Mouse (Mus musculus) ZHBTc4 (cell line): ENCODE results near the gene Dnmbp.

ENCODE experiments used
- DNase-seq: peaks from one replicate; pipeline ENCODE4 v3.0.0-alpha.2; 2011; ENCODE audit warnings: low read depth, low spot score

Dnmbp gene

DNA sequence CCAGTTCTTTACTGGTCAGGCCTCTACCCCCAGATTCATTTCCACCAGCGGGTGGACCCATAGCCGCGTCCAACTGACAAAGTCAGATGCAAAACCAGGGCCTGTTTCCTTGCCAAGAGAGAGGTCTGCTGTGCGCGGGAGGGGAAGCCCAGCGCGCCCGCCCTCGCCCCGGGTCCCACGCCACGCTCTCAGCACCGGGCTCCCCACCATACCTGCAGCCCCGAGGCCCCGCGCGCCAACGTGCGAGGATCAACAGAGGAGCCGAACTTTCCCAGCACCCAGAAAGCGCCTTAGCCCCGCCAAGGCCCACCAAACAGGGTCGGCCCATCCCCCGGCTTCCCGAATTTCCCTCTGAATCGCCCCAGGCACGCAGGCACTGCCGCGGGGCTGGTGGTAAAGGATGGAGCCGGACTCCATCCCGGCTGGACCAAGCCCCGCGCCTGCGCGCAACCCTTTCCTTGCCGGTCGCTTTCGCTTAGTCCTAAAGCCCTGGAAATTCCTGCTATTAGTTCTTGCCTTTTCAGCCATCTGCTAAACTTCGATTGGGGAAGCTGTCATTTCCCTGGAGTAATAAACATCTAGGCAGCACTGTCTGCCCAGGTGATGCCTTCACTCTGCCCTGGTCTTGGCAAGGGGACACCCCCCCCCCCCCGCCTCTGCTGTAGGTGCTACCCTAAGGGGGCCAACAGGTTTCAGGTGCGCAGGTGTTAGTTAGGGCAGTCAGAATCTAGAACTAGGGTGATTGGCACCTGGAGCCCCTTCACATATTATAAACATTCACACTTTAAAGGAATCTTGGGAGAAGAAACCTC, 60.4 kb downstream of the Dnmbp start:
- DNase-seq: peak; percentile 95

DNA sequence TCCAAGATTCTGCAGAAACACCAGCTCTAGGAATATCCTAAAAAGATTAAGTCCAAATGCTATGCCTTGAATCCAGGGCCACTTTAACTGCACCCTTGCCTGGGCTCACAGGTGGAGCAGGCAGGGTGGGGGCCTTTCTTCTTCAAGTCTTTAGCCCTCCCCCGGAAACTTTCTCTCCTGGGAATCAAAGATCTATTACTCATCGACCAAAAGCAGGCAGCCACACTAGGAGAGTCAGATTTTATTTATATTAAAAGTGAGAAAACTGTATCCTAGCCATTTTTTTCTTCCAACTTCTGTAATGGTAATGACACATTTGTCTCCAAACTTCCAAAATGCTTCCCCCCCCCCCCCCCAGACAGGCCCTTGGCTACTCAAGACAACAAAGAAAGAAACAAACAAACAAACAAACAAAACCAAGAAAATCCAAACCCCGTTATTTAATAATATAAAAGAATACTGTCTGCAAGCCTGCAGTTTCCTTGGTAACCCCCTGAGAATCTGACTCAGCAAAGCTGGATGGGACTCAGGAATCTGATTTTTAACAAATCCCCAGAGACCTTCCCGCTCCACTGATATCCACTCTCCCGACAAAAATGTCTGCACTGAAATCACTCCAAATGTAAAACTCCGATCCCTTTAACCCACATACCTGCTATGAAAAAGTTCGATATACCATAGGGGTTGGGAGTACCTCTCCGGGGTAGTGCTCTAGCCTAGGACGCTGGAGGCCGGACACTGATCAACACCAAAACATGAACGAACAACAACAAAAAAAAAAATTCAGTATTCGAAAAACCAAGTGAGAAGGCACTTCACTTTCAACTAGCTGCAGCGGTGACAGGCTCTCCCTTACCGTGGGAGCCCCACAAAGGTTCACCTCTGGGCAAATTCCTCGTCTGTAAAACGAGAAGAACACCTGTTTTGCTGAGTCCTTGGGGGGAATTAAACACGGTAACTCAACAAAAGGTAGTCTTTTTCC, 61.6 kb downstream of the Dnmbp start:
- no peak for DNase-seq

DNA sequence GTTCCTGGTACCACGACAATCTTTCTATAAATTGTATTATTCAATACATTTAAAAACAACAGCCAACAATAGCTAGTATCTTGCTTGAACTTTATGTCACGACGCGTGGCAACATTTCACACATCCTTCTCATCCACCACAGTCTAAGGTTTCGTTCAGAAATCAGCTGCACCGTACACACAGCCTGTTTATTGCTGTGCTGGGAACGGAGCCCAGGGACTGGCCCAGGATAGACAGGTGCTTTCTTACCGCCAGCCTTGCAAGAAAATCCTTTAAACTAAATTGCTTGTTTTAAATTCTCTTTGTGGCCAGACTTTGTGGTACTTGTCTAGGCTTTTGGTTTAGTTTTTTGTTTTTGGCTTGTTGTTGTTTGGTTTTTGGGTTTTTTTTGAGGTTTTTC, 62.6 kb downstream of the Dnmbp start:
- DNase-seq: no peak

GRCm38 (mm10) chr19:43875996-43876395, 64.0 kb downstream of the Dnmbp start:
- no peak for DNase-seq

- DNase-seq: peak; percentile 84
Measured at GRCm38 (mm10) chr19:43874351-43874750, 65.6 kb downstream of the Dnmbp start.

DNA sequence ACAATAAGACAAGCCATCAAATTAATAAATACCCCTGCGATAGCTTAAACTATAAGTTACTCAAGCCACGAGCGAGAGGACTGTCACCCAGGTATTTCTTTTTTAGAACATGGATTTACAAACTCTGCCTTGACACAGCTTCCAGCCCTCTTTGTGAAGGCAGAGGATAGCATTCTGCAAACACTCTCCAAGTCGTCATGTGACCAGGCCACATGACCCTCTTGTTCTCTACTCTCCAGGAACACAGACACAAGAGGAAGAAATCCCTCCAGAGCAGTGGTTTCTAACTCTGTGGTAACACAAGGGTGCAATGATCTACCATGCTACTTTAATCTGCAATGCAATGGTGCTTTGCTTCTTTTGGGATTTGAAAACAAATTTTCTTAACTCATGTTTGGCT, 69.6 kb downstream of the Dnmbp start:
- DNase-seq: no peak

- peak; percentile 95 for DNase-seq
Measured at GRCm38 (mm10) chr19:43857347-43857746, 82.6 kb downstream of the Dnmbp start.

- peak; percentile 43 for DNase-seq
Measured at GRCm38 (mm10) chr19:43852837-43853545, 87.0 kb downstream of the Dnmbp start.

DNA sequence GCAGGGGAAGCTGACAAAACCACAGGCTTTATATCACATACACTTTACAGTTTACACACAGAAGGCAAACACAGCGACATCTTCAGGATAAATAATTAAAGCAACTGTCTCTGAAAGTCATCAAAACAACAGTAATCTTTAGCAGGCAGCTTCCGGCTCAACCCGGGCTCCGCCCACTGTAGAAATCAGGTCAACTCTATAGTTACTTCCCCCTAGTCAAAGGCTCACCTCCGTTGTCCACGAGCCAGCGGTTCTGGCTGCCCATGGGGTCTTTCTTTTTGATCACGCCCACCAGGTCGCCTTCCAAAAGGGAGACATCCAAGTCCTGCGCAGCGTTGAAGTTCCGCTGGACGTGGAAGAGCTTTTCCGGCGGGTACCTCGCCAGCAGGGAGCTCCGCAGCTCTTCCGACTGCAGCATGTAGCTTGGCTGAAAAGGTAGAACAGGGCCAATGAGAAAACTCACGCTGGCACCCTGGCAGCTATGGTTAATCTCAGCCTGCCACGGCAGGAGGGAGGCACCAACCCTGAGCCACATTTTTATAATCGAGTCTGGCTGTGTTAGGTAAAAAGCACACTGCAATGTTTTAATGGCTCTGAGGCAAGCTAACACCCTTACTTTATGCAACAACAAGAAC, 87.9 kb downstream of the Dnmbp start:
- peak; percentile 72 for DNase-seq

GRCm38 (mm10) chr19:43850026-43850425, 90.0 kb downstream of the Dnmbp start:
- peak; percentile 73 for DNase-seq

DNA sequence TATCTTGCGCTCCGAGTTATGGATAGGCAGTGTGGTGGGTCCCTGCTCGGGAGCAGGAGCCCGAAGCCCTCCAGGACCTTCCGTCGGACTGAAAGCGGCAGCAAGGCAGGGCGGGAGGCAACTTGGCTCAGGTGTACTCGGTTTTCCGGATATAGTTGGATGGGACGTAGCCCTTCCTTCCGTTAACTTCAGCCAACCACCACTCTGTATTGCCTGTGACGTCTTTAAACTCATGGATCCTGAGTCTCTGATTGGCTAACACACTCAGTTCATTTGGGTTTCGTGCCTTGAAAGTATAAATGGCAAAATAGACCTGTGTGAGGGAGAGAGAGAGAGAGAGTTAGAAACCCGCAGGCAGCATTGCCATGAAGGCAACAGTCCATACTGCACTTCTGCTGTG, 92.0 kb downstream of the Dnmbp start:
- DNase-seq: peak; percentile 90

DNA sequence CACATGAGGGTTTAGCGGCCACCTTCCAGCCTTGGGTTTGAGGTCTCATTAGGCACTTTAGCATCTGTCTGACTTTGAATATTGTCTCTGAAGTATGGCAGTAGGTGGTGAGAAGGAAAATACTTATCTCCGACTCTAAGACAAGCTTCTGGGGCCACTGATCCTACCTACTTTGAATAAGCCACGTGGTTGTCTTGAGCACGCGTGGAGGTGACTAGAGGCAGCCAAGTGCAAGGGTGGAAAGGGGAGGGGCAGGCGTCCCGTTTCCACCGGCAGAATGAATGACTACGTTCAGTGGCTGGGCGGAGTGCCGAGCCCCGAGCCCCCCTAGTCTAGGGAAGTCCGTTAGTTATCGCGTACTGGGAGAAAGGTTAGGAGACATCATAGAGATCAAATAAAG, 92.9 kb downstream of the Dnmbp start:
- no peak for DNase-seq

GRCm38 (mm10) chr19:43845331-43845908, 94.6 kb downstream of the Dnmbp start:
- no peak for DNase-seq

- DNase-seq: peak; percentile 35
Measured at GRCm38 (mm10) chr19:43843184-43843583, 96.8 kb downstream of the Dnmbp start.

GRCm38 (mm10) chr19:43832425-43833069, 107.4 kb downstream of the Dnmbp start:
- DNase-seq: peak; percentile 79

GRCm38 (mm10) chr19:43826855-43827254, 113.1 kb downstream of the Dnmbp start:
- DNase-seq: no peak

- DNase-seq: no peak
Measured at GRCm38 (mm10) chr19:43815661-43816414, 124.2 kb downstream of the Dnmbp start.

DNA sequence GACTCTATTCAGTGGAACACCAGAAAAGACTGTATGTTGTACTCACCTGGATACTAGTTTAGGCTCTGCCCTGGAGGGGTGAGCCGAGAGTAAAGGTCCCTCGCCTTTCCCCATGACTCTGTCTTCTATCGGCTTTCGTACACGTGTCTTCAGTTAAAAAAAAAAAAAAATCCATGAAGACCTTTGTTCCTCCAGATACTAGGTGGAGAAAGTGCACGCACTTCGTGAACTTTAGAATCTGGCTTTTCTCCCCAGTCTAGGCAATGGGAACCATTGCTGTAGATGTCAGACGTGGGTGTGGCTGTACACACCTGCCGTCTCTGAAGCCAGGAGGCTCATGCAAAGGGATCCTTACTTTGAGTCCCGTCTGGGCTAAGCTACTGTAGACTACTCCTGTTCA, 126.7 kb downstream of the Dnmbp start:
- DNase-seq: no peak

DNA sequence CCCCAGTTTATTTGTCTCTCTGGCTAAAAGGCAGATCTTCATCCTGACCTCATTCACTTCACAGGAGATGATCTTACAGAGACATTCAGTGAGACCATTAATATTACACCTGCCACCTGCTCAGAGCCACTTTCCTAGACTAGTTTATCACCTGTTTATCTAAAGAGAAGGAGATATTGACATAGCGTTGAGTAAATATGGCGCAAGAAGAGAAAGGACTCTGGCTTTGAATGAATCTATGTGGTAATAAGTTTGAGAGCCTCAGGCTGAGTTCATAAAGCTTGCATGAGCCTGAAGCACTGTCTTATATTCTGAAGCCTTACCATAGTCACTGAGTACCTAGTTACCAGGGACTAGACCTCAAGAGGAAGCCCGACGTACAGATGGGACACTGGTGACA, 128.6 kb downstream of the Dnmbp start:
- no peak for DNase-seq

GRCm38 (mm10) chr19:43809331-43809730, 130.7 kb downstream of the Dnmbp start:
- DNase-seq: peak; percentile 62
